Mouse (Mus musculus): ENCODE results near the gene Paics. TPM values are rescaled to one million over a fixed set of nuclear protein-coding genes. Genes with fewer than 3 reads are reported as not detected.
A peak's percentile ranks its signal among the peaks of the same experiment; 100 is the strongest.
"Not testable (repeated sequence)": the region's sequence is repeated elsewhere in the genome, so short reads cannot be mapped to it uniquely, and the experiment has no call there.

Gene Paics
- polyA plus RNA-seq, 1 experiment from 2014 or later: 291 TPM

GRCm38 (mm10) chr5:76964651-76965050, 13.5 kb downstream of the Paics start:
- Histone ChIP-seq H3K27me3 (ENCODE audit: insufficient read depth, low read length) (no peaks in the 10 kb centered on the region), H3K4me3 (ENCODE audit: low read depth, low read length) (no peak overlapping the region), H3K9me3 (ENCODE audit: low read depth, low read length) (no peaks in the 10 kb centered on the region), H3K9ac (no peak overlapping the region), H3K36me3 (ENCODE audit: insufficient read depth) (peaks cover 94% of the 10 kb centered on the region), H3K4me1 (ENCODE audit: insufficient read depth) (no peaks in the 10 kb centered on the region), H3K27ac (ENCODE audit: low read depth) (no peak overlapping the region), H3K4me2 (no peak overlapping the region)
- no peak for TF ChIP-seq CTCF (IDR thresholded peaks at IDR 0.05; ENCODE audit: low read depth)
- no peak for DNase-seq
- ATAC-seq (ENCODE audit: insufficient read depth): no peak
- WGBS: 90% methylated on average over 3 of the region's 3 CpGs

- WGBS: 72% methylated on average over 5 of the region's 5 CpGs
- Histone ChIP-seq H3K27ac (ENCODE audit: low read depth) (no peak overlapping the region), H3K4me1 (ENCODE audit: insufficient read depth) (no peaks in the 10 kb centered on the region), H3K36me3 (ENCODE audit: insufficient read depth) (peaks cover 56% of the 10 kb centered on the region), H3K9me3 (ENCODE audit: low read depth, low read length) (no peaks in the 10 kb centered on the region), H3K4me3 (ENCODE audit: low read depth, low read length) (no peak overlapping the region), H3K27me3 (ENCODE audit: insufficient read depth, low read length) (no peaks in the 10 kb centered on the region), H3K9ac (no peak overlapping the region), H3K4me2 (no peak overlapping the region)
- no peak for DNase-seq
- TF ChIP-seq CTCF (IDR thresholded peaks at IDR 0.05; ENCODE audit: low read depth): no peak
- ATAC-seq (ENCODE audit: insufficient read depth): no peak
Observed at GRCm38 (mm10) chr5:76969250-76969649, 18.1 kb downstream of the Paics start.

- not testable (repeated sequence) for H3K27ac ChIP-seq (ENCODE audit: low read depth); H3K4me3 ChIP-seq (ENCODE audit: low read depth, low read length); H3K27me3 ChIP-seq (ENCODE audit: insufficient read depth, low read length); H3K4me1 ChIP-seq (ENCODE audit: insufficient read depth); DNase-seq; ATAC-seq (ENCODE audit: insufficient read depth); H3K4me2 ChIP-seq; H3K9me3 ChIP-seq (ENCODE audit: low read depth, low read length); H3K9ac ChIP-seq
- peaks cover 38% of the 10 kb centered on the region for H3K36me3 ChIP-seq (ENCODE audit: insufficient read depth)
- 37% methylated on average over 1 of the region's 1 CpGs for WGBS
Observed at GRCm38 (mm10) chr5:76971115-76971514, 20.0 kb downstream of the Paics start.

GRCm38 (mm10) chr5:76973488-76973887, 22.4 kb downstream of the Paics start:
- H3K27ac ChIP-seq (ENCODE audit: low read depth): no peak overlapping the region
- 63% methylated on average over 3 of the region's 3 CpGs for WGBS
- peak overlapping the region; percentile 91 for H3K4me3 ChIP-seq (ENCODE audit: low read depth, low read length)
- DNase-seq (no peak), ATAC-seq (ENCODE audit: insufficient read depth) (no peak)
- no peak overlapping the region for H3K9ac ChIP-seq
- TF ChIP-seq CTCF (IDR thresholded peaks at IDR 0.05; ENCODE audit: low read depth): no peak
- H3K27me3 ChIP-seq (ENCODE audit: insufficient read depth, low read length): no peaks in the 10 kb centered on the region
- no peaks in the 10 kb centered on the region for H3K4me1 ChIP-seq (ENCODE audit: insufficient read depth)
- H3K9me3 ChIP-seq (ENCODE audit: low read depth, low read length): no peaks in the 10 kb centered on the region
- peak overlapping the region; percentile 88 for H3K4me2 ChIP-seq
- H3K36me3 ChIP-seq (ENCODE audit: insufficient read depth): peaks cover 32% of the 10 kb centered on the region

- Histone ChIP-seq H3K27ac (ENCODE audit: low read depth) (no peak overlapping the region), H3K27me3 (ENCODE audit: insufficient read depth, low read length) (no peaks in the 10 kb centered on the region), H3K4me1 (ENCODE audit: insufficient read depth) (no peaks in the 10 kb centered on the region), H3K9ac (peak overlapping the region; percentile 83), H3K36me3 (ENCODE audit: insufficient read depth) (peaks cover 32% of the 10 kb centered on the region), H3K4me3 (ENCODE audit: low read depth, low read length) (peak overlapping the region; percentile 91), H3K4me2 (peak overlapping the region; percentile 88), H3K9me3 (ENCODE audit: low read depth, low read length) (no peaks in the 10 kb centered on the region)
- DNase-seq (no peak), ATAC-seq (ENCODE audit: insufficient read depth) (no peak; the same call in 1 of the 2 replicates)
- WGBS: 2% methylated on average over 17 of the region's 17 CpGs
- TF ChIP-seq CTCF (IDR thresholded peaks at IDR 0.05; ENCODE audit: low read depth): no peak
Observed at GRCm38 (mm10) chr5:76974207-76974553, 23.1 kb downstream of the Paics start.

DNA sequence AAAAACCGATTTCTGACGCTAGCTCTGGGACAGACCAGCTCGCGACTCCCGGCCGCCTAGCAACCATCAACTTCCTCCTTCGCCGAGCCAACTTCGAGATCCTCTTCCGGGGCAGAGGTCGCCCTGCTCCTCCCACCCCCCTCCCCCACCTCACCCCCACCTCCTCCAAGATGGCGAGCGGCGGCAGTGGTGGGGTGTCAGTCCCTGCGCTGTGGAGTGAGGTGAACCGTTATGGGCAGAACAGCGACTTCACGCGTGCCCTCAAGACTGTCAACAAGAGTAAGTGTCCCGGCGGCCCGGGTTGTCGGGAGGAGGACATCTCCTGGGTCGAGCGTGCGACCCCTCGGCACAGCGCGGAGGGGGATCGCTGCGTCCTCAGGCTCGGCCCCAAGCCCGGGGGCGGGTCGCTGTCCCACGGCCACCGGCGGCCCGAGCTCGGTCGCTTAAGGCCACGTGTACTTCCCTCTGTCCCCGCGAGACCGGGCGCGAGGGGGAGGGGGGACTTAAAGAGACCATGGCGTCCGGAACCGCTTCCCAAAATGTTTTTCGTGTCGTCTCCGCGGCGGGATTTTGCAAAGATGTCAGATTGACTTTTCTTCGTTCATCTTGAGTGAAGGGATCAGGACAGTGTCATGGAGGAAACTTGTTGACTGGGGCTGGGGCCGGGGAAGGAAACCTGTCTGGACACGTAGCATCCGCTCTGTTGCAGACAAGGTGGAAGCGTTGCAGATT, 23.6 kb downstream of the Paics start, which contains the start of gene Srp72:
Gene Srp72, plus strand, starts transcription at position 130 of the 732 bp plus-strand sequence.
- Histone ChIP-seq H3K9me3 (ENCODE audit: low read depth, low read length) (no peaks in the 10 kb centered on the region), H3K36me3 (ENCODE audit: insufficient read depth) (peaks cover 32% of the 10 kb centered on the region), H3K4me3 (ENCODE audit: low read depth, low read length) (peak within 1 kb of the TSS; percentile 91), H3K4me2 (peak within 1 kb of the TSS; percentile 88), H3K9ac (peak within 1 kb of the TSS; percentile 83), H3K4me1 (ENCODE audit: insufficient read depth) (no peaks in the 10 kb centered on the region), H3K27me3 (ENCODE audit: insufficient read depth, low read length) (no peaks in the 10 kb centered on the region), H3K27ac (ENCODE audit: low read depth) (peak within 1 kb of the TSS; percentile 89)
- DNase-seq (peak; percentile 92), ATAC-seq (ENCODE audit: insufficient read depth) (peak; percentile 94)
- under 1% methylated on average over 57 of the region's 60 CpGs for WGBS
- no peak for TF ChIP-seq CTCF (IDR thresholded peaks at IDR 0.05; ENCODE audit: low read depth)

- ATAC-seq (ENCODE audit: insufficient read depth): no peak
- Histone ChIP-seq H3K27me3 (ENCODE audit: insufficient read depth, low read length) (no peaks in the 10 kb centered on the region), H3K27ac (ENCODE audit: low read depth) (no peak overlapping the region), H3K4me1 (ENCODE audit: insufficient read depth) (no peaks in the 10 kb centered on the region), H3K9me3 (ENCODE audit: low read depth, low read length) (no peaks in the 10 kb centered on the region), H3K36me3 (ENCODE audit: insufficient read depth) (peaks cover 34% of the 10 kb centered on the region), H3K4me3 (ENCODE audit: low read depth, low read length) (peak overlapping the region; percentile 91), H3K9ac (peak overlapping the region; percentile 83), H3K4me2 (peak overlapping the region; percentile 88)
- TF ChIP-seq CTCF (IDR thresholded peaks at IDR 0.05; ENCODE audit: low read depth): no peak
- DNase-seq: peak; percentile 6
- 75% methylated on average over 8 of the region's 8 CpGs for WGBS
Observed at GRCm38 (mm10) chr5:76975736-76976135, 24.6 kb downstream of the Paics start.

Measured in lung, embryonic 14.5 days (tissue).